In the genomic region with DNA sequence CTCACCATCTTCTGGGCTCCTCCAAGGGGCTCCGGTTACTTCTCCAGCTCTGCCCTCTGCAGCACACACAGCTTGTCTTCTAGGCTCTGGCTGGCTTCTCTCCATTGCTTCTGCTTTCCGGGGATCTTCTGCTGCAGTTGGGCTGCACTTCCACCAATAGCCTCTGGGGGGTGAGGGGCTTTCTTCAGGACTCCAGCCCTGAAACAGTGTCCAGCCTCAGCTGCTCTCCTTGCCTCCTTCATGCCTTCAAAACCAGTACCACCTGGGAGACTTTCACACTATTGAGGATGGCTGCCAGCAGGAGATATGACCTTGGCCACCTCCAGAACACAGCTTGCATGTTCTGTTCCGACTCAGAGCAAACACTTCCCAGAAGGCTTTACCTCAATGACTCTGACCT, we compare ENCODE assay signal across 8 mouse cellular contexts.
DNase-seq lines count a peak whose midpoint lies in the region; ATAC-seq and TF ChIP-seq lines count a peak whose summit lies in the region.

No protein-coding gene starts in this region.

- peak; percentile 65 for TF ChIP-seq CTCF in lung, embryonic 14.5 days (IDR thresholded peaks at IDR 0.05; ENCODE audit: low read depth)
- 0 out of 2 replicates have a peak, but pooled peaks have one; percentile 5 for TF ChIP-seq CTCF in cortical plate, adult 2 months (IDR thresholded peaks at IDR 0.05; ENCODE audit: extremely low read depth, insufficient read depth, low read length)

- no peak overlapping the region for H3K27ac ChIP-seq in forebrain, embryonic 10.5 days
- H3K27ac ChIP-seq in forebrain, embryonic 16.5 days (ENCODE audit: low read length) = no peak overlapping the region
- no peak overlapping the region for H3K27ac ChIP-seq in lung, embryonic 14.5 days (ENCODE audit: low read depth)
- H3K27ac ChIP-seq in cortical plate, adult 2 months (ENCODE audit: insufficient read depth, low read length) = no peak overlapping the region
- no peak overlapping the region for H3K27ac ChIP-seq in kidney, embryonic 14.5 days (ENCODE audit: low read depth, low read length)

- H3K27me3 ChIP-seq in forebrain, embryonic 10.5 days (ENCODE audit: poor library complexity, severe bottlenecking) = no peaks in the 10 kb centered on the region
- H3K27me3 ChIP-seq in forebrain, embryonic 16.5 days (replicated peaks; ENCODE audit: control insufficient read depth, insufficient read depth, low read length) = no peaks in the 10 kb centered on the region
- no peaks in the 10 kb centered on the region for H3K27me3 ChIP-seq in lung, embryonic 14.5 days (ENCODE audit: insufficient read depth, low read length)
- no peaks in the 10 kb centered on the region for H3K27me3 ChIP-seq in kidney, embryonic 14.5 days (ENCODE audit: control insufficient read depth, insufficient read depth, low read length)

- DNase-seq in forebrain, embryonic 10.5 days (ENCODE audit: extremely low spot score, low spot score) = peak; percentile 22
- DNase-seq in lung, embryonic 14.5 days = peak; percentile 61
- no peak for DNase-seq in lung, postnatal 25 days (ENCODE audit: low spot score)
- DNase-seq in retina, postnatal 1 day = peak; percentile 41
- no peak for DNase-seq in urinary bladder, postnatal 4 days (ENCODE audit: low spot score in 2 of 2)

- no peaks in the 10 kb centered on the region for H3K36me3 ChIP-seq in forebrain, embryonic 10.5 days (replicated peaks)
- H3K36me3 ChIP-seq in forebrain, embryonic 16.5 days (ENCODE audit: control insufficient read depth, insufficient read depth) = no peaks in the 10 kb centered on the region
- no peaks in the 10 kb centered on the region for H3K36me3 ChIP-seq in lung, embryonic 14.5 days (ENCODE audit: insufficient read depth)
- H3K36me3 ChIP-seq in kidney, embryonic 14.5 days (ENCODE audit: control insufficient read depth, insufficient read depth, low read length) = no peaks in the 10 kb centered on the region

- H3K9me3 ChIP-seq in forebrain, embryonic 10.5 days = peaks cover 10% of the 10 kb centered on the region
- H3K9me3 ChIP-seq in forebrain, embryonic 16.5 days (ENCODE audit: control insufficient read depth, low read length) = no peaks in the 10 kb centered on the region
- H3K9me3 ChIP-seq in lung, embryonic 14.5 days (ENCODE audit: low read depth, low read length) = peaks cover 4% of the 10 kb centered on the region; the same call in 1 of the 2 replicates
- H3K9me3 ChIP-seq in kidney, embryonic 14.5 days (ENCODE audit: control insufficient read depth, low read length) = peaks cover 5% of the 10 kb centered on the region; the same call in 1 of the 2 replicates

- no peak overlapping the region for H3K4me2 ChIP-seq in forebrain, embryonic 16.5 days (ENCODE audit: low read length)
- H3K4me2 ChIP-seq in lung, embryonic 14.5 days = no peak overlapping the region
- H3K4me2 ChIP-seq in kidney, embryonic 14.5 days (replicated peaks; ENCODE audit: low read depth, low read length) = no peak overlapping the region

- H3K4me1 ChIP-seq in forebrain, embryonic 10.5 days = no peaks in the 10 kb centered on the region
- H3K4me1 ChIP-seq in forebrain, embryonic 16.5 days (replicated peaks; ENCODE audit: control insufficient read depth, insufficient read depth, low read length) = no peaks in the 10 kb centered on the region
- no peaks in the 10 kb centered on the region for H3K4me1 ChIP-seq in lung, embryonic 14.5 days (ENCODE audit: insufficient read depth)
- no peaks in the 10 kb centered on the region for H3K4me1 ChIP-seq in cortical plate, adult 2 months (ENCODE audit: control insufficient read depth, insufficient read depth, low read length)
- no peaks in the 10 kb centered on the region for H3K4me1 ChIP-seq in kidney, embryonic 14.5 days (ENCODE audit: control insufficient read depth, insufficient read depth, low read length)

- H3K4me3 ChIP-seq in forebrain, embryonic 10.5 days = no peak overlapping the region
- no peak overlapping the region for H3K4me3 ChIP-seq in forebrain, embryonic 16.5 days (replicated peaks; ENCODE audit: low read length)
- no peak overlapping the region for H3K4me3 ChIP-seq in lung, embryonic 14.5 days (ENCODE audit: low read depth, low read length)
- H3K4me3 ChIP-seq in cortical plate, adult 2 months (ENCODE audit: insufficient read depth, low read length) = no peak overlapping the region
- H3K4me3 ChIP-seq in kidney, embryonic 14.5 days (ENCODE audit: low read length) = no peak overlapping the region

- no peak for ATAC-seq in forebrain, embryonic 16.5 days
- no peak for ATAC-seq in lung, embryonic 14.5 days (ENCODE audit: insufficient read depth)
- ATAC-seq in kidney, embryonic 14.5 days (ENCODE audit: low FRiP score, low TSS enrichment) = no peak

- no peak for TF ChIP-seq POLR2A in cortical plate, adult 2 months (IDR thresholded peaks at IDR 0.05; ENCODE audit: extremely low read depth, insufficient read depth, low read length)

- WGBS in forebrain, embryonic 10.5 days = 69% methylated on average over 3 of the region's 3 CpGs
- 68% methylated on average over 3 of the region's 3 CpGs for WGBS in forebrain, embryonic 16.5 days
- WGBS in lung, embryonic 14.5 days = 60% methylated on average over 3 of the region's 3 CpGs
- WGBS in kidney, embryonic 14.5 days = 66% methylated on average over 3 of the region's 3 CpGs

- H3K9ac ChIP-seq in forebrain, embryonic 16.5 days (replicated peaks; ENCODE audit: low read depth, low read length) = no peak overlapping the region
- no peak overlapping the region for H3K9ac ChIP-seq in lung, embryonic 14.5 days
- H3K9ac ChIP-seq in kidney, embryonic 14.5 days (ENCODE audit: low read depth, low read length) = no peak overlapping the region

Comparison
In these comparisons a context has a peak if more than half of its experiments do, and no peak if none do; other contexts are left out.
1. DNase-seq: peak in forebrain, embryonic 10.5 days (single experiment), lung, embryonic 14.5 days (single experiment) and retina, postnatal 1 day (single experiment); none in lung, postnatal 25 days (single experiment) and urinary bladder, postnatal 4 days (0 of 2).